Mouse (Mus musculus): ENCODE measurements around the gene Tspan31. TPM values are rescaled to one million over a fixed set of nuclear protein-coding genes. Genes with fewer than 3 reads are reported as not detected.
A peak's percentile ranks its signal among the peaks of the same experiment; 100 is the strongest.
"Not testable (repeated sequence)": the region's sequence is repeated elsewhere in the genome, so short reads cannot be mapped to it uniquely, and the experiment has no call there.

The Tspan31 gene
- polyA plus RNA-seq, 1 experiment from 2014 or later: 96.5 TPM

- H3K27ac ChIP-seq (ENCODE audit: low read depth, low read length): peak overlapping the region; percentile 63
- H3K9ac ChIP-seq (ENCODE audit: low read length): peak overlapping the region; percentile 94
Measured at GRCm38 (mm10) chr10:127063913-127064870, 5.9 kb downstream of the Tspan31 start.

GRCm38 (mm10) chr10:127063239-127063872, 6.7 kb downstream of the Tspan31 start, which contains the start of gene Cdk4:
Cdk4 (plus strand) TSS chr10:127063534.
- ATAC-seq (ENCODE audit: insufficient read depth, low FRiP score, low TSS enrichment) (peak; percentile 91), DNase-seq (ENCODE audit: low spot score) (peak; percentile 99)
- H3K4me2 ChIP-seq (ENCODE audit: low read depth): peak within 1 kb of the TSS; percentile 76
- H3K36me3 ChIP-seq (ENCODE audit: control insufficient read depth, insufficient read depth, low read length): peaks cover 35% of the 10 kb centered on the region
- peaks cover 6% of the 10 kb centered on the region; the same call in 1 of the 2 replicates for H3K27me3 ChIP-seq (ENCODE audit: control insufficient read depth, insufficient read depth, low read length)
- H3K9me3 ChIP-seq (ENCODE audit: control insufficient read depth, low read length): no peaks in the 10 kb centered on the region
- H3K4me1 ChIP-seq (ENCODE audit: control insufficient read depth, insufficient read depth, low read length): peaks cover 13% of the 10 kb centered on the region
- H3K9ac ChIP-seq (ENCODE audit: low read length): peak within 1 kb of the TSS; percentile 94
- H3K4me3 ChIP-seq (ENCODE audit: low read depth, low read length): peak within 1 kb of the TSS; percentile 78
- under 1% methylated on average over 42 of the region's 46 CpGs for WGBS
- H3K27ac ChIP-seq (ENCODE audit: low read depth, low read length): peak within 1 kb of the TSS; percentile 63

More at GRCm38 (mm10) chr10:127063913-127064870, 5.9 kb downstream of the Tspan31 start:
- Histone ChIP-seq H3K9me3 (ENCODE audit: control insufficient read depth, low read length) (no peaks in the 10 kb centered on the region), H3K4me3 (ENCODE audit: low read depth, low read length) (peak overlapping the region; percentile 78), H3K4me1 (ENCODE audit: control insufficient read depth, insufficient read depth, low read length) (peaks cover 16% of the 10 kb centered on the region), H3K36me3 (ENCODE audit: control insufficient read depth, insufficient read depth, low read length) (peaks cover 35% of the 10 kb centered on the region), H3K4me2 (ENCODE audit: low read depth) (peak overlapping the region; percentile 76), H3K27me3 (ENCODE audit: control insufficient read depth, insufficient read depth, low read length) (peaks cover 6% of the 10 kb centered on the region; the same call in 1 of the 2 replicates)
- 15% methylated on average over 37 of the region's 37 CpGs for WGBS
- peak; percentile 1 for ATAC-seq (ENCODE audit: insufficient read depth, low FRiP score, low TSS enrichment)
- peak; percentile 49 for DNase-seq (ENCODE audit: low spot score)

GRCm38 (mm10) chr10:127062503-127062902, 7.6 kb downstream of the Tspan31 start:
- DNase-seq (ENCODE audit: low spot score) (no peak), ATAC-seq (ENCODE audit: insufficient read depth, low FRiP score, low TSS enrichment) (no peak)
- WGBS: 80% methylated on average over 5 of the region's 5 CpGs
- Histone ChIP-seq H3K9ac (ENCODE audit: low read length) (no peak overlapping the region), H3K4me2 (ENCODE audit: low read depth) (no peak overlapping the region), H3K27ac (ENCODE audit: low read depth, low read length) (no peak overlapping the region), H3K27me3 (ENCODE audit: control insufficient read depth, insufficient read depth, low read length) (peaks cover 6% of the 10 kb centered on the region; the same call in 1 of the 2 replicates), H3K4me1 (ENCODE audit: control insufficient read depth, insufficient read depth, low read length) (peaks cover 12% of the 10 kb centered on the region), H3K4me3 (ENCODE audit: low read depth, low read length) (no peak overlapping the region), H3K36me3 (ENCODE audit: control insufficient read depth, insufficient read depth, low read length) (peaks cover 26% of the 10 kb centered on the region), H3K9me3 (ENCODE audit: control insufficient read depth, low read length) (no peaks in the 10 kb centered on the region)

- 80% methylated on average over 4 of the region's 4 CpGs for whole genome bisulfite sequencing
- H3K4me3 ChIP-seq (ENCODE audit: low read depth, low read length); H3K9ac ChIP-seq (ENCODE audit: low read length); ATAC-seq (ENCODE audit: insufficient read depth, low FRiP score, low TSS enrichment); DNase-seq (ENCODE audit: low spot score); H3K4me2 ChIP-seq (ENCODE audit: low read depth); H3K27me3 ChIP-seq (ENCODE audit: control insufficient read depth, insufficient read depth, low read length); H3K27ac ChIP-seq (ENCODE audit: low read depth, low read length); H3K9me3 ChIP-seq (ENCODE audit: control insufficient read depth, low read length): not testable (repeated sequence)
- Histone ChIP-seq H3K4me1 (ENCODE audit: control insufficient read depth, insufficient read depth, low read length) (peaks cover 12% of the 10 kb centered on the region), H3K36me3 (ENCODE audit: control insufficient read depth, insufficient read depth, low read length) (peaks cover 22% of the 10 kb centered on the region)
Measured at GRCm38 (mm10) chr10:127062101-127062500, 8.0 kb downstream of the Tspan31 start.

GRCm38 (mm10) chr10:127061513-127061912, 8.6 kb downstream of the Tspan31 start:
- WGBS: 81% methylated on average over 2 of the region's 2 CpGs
- peaks cover 16% of the 10 kb centered on the region for H3K36me3 ChIP-seq (ENCODE audit: control insufficient read depth, insufficient read depth, low read length)
- H3K9ac ChIP-seq (ENCODE audit: low read length): no peak overlapping the region
- no peak overlapping the region for H3K4me3 ChIP-seq (ENCODE audit: low read depth, low read length)
- no peaks in the 10 kb centered on the region for H3K9me3 ChIP-seq (ENCODE audit: control insufficient read depth, low read length)
- DNase-seq (ENCODE audit: low spot score) (no peak), ATAC-seq (ENCODE audit: insufficient read depth, low FRiP score, low TSS enrichment) (no peak)
- peaks cover 12% of the 10 kb centered on the region for H3K4me1 ChIP-seq (ENCODE audit: control insufficient read depth, insufficient read depth, low read length)
- H3K27ac ChIP-seq (ENCODE audit: low read depth, low read length): no peak overlapping the region
- H3K27me3 ChIP-seq (ENCODE audit: control insufficient read depth, insufficient read depth, low read length): peaks cover 6% of the 10 kb centered on the region; the same call in 1 of the 2 replicates
- H3K4me2 ChIP-seq (ENCODE audit: low read depth): no peak overlapping the region

- Histone ChIP-seq H3K36me3 (ENCODE audit: control insufficient read depth, insufficient read depth, low read length) (peaks cover 13% of the 10 kb centered on the region), H3K27ac (ENCODE audit: low read depth, low read length) (peak overlapping the region; percentile 90; the same call in 1 of the 2 replicates), H3K4me1 (ENCODE audit: control insufficient read depth, insufficient read depth, low read length) (peaks cover 12% of the 10 kb centered on the region), H3K4me2 (ENCODE audit: low read depth) (peak overlapping the region; percentile 97; the same call in 1 of the 2 replicates), H3K9me3 (ENCODE audit: control insufficient read depth, low read length) (no peaks in the 10 kb centered on the region), H3K4me3 (ENCODE audit: low read depth, low read length) (peak overlapping the region; percentile 92; the same call in 1 of the 2 replicates), H3K27me3 (ENCODE audit: control insufficient read depth, insufficient read depth, low read length) (peaks cover 6% of the 10 kb centered on the region; the same call in 1 of the 2 replicates), H3K9ac (ENCODE audit: low read length) (peak overlapping the region; percentile 86; the same call in 1 of the 2 replicates)
- no peak for ATAC-seq (ENCODE audit: insufficient read depth, low FRiP score, low TSS enrichment)
- WGBS: 31% methylated on average over 5 of the region's 5 CpGs
- no peak for DNase-seq (ENCODE audit: low spot score)
Measured at GRCm38 (mm10) chr10:127061085-127061484, 9.0 kb downstream of the Tspan31 start.

GRCm38 (mm10) chr10:127059968-127060916, 9.8 kb downstream of the Tspan31 start, which contains the start of gene March9:
March9 (minus strand) TSS chr10:127060184.
- peak within 1 kb of the TSS; percentile 90 for H3K27ac ChIP-seq (ENCODE audit: low read depth, low read length)
- peaks cover 12% of the 10 kb centered on the region for H3K4me1 ChIP-seq (ENCODE audit: control insufficient read depth, insufficient read depth, low read length)
- peak; percentile 5; the same call in 1 of the 2 replicates for ATAC-seq (ENCODE audit: insufficient read depth, low FRiP score, low TSS enrichment)
- DNase-seq (ENCODE audit: low spot score): peak; percentile 79
- peak within 1 kb of the TSS; percentile 92 for H3K4me3 ChIP-seq (ENCODE audit: low read depth, low read length)
- H3K9me3 ChIP-seq (ENCODE audit: control insufficient read depth, low read length): no peaks in the 10 kb centered on the region
- peak within 1 kb of the TSS; percentile 97 for H3K4me2 ChIP-seq (ENCODE audit: low read depth)
- WGBS: under 1% methylated on average over 28 of the region's 72 CpGs
- peaks cover 7% of the 10 kb centered on the region; the same call in 1 of the 2 replicates for H3K36me3 ChIP-seq (ENCODE audit: control insufficient read depth, insufficient read depth, low read length)
- peaks cover 6% of the 10 kb centered on the region; the same call in 1 of the 2 replicates for H3K27me3 ChIP-seq (ENCODE audit: control insufficient read depth, insufficient read depth, low read length)
- peak within 1 kb of the TSS; percentile 86 for H3K9ac ChIP-seq (ENCODE audit: low read length)
